Mouse (Mus musculus): ENCODE measurements around the gene Prkd1. TPM values are rescaled to one million over a fixed set of nuclear protein-coding genes. Genes with fewer than 3 reads are reported as not detected.
"Not testable (repeated sequence)": the region's sequence is repeated elsewhere in the genome, so short reads cannot be mapped to it uniquely, and the experiment has no call there.

Prkd1 gene
- polyA plus RNA-seq, 1 experiment from 2014 or later: 1.5 TPM

GRCm38 (mm10) chr12:50634436-50634835 is 14.5 kb downstream of the Prkd1 start:
- Histone ChIP-seq H3K4me3 (ENCODE audit: low read depth, low read length) (no peak overlapping the region), H3K9me3 (ENCODE audit: control insufficient read depth) (no peaks in the 10 kb centered on the region), H3K36me3 (ENCODE audit: control insufficient read depth, insufficient read depth) (no peaks in the 10 kb centered on the region), H3K9ac (ENCODE audit: low read depth, low read length) (no peak overlapping the region), H3K4me1 (replicated peaks; ENCODE audit: control insufficient read depth, insufficient read depth, low read length) (no peaks in the 10 kb centered on the region), H3K4me2 (replicated peaks; ENCODE audit: low read depth) (no peak overlapping the region), H3K27ac (ENCODE audit: low read depth, low read length) (no peak overlapping the region), H3K27me3 (replicated peaks; ENCODE audit: control insufficient read depth, insufficient read depth, low read length) (no peaks in the 10 kb centered on the region)
- TF ChIP-seq CTCF (IDR thresholded peaks at IDR 0.05; ENCODE audit: low read depth): no peak
- WGBS: 65% methylated on average over 6 of the region's 6 CpGs
- ATAC-seq: no peak

GRCm38 (mm10) chr12:50626100-50626499 is 22.8 kb downstream of the Prkd1 start:
- not testable (repeated sequence) for H3K9me3 ChIP-seq (ENCODE audit: control insufficient read depth); H3K27ac ChIP-seq (ENCODE audit: low read depth, low read length); H3K4me1 ChIP-seq (replicated peaks; ENCODE audit: control insufficient read depth, insufficient read depth, low read length); H3K4me2 ChIP-seq (replicated peaks; ENCODE audit: low read depth); H3K36me3 ChIP-seq (ENCODE audit: control insufficient read depth, insufficient read depth); ATAC-seq; H3K4me3 ChIP-seq (ENCODE audit: low read depth, low read length); H3K9ac ChIP-seq (ENCODE audit: low read depth, low read length); H3K27me3 ChIP-seq (replicated peaks; ENCODE audit: control insufficient read depth, insufficient read depth, low read length)
- WGBS: 79% methylated on average over 2 of the region's 2 CpGs

GRCm38 (mm10) chr12:50624175-50624574 is 24.7 kb downstream of the Prkd1 start:
- ATAC-seq: no peak
- Histone ChIP-seq H3K4me1 (replicated peaks; ENCODE audit: control insufficient read depth, insufficient read depth, low read length) (no peaks in the 10 kb centered on the region), H3K9me3 (ENCODE audit: control insufficient read depth) (no peaks in the 10 kb centered on the region), H3K4me2 (replicated peaks; ENCODE audit: low read depth) (no peak overlapping the region), H3K27ac (ENCODE audit: low read depth, low read length) (no peak overlapping the region), H3K36me3 (ENCODE audit: control insufficient read depth, insufficient read depth) (no peaks in the 10 kb centered on the region), H3K9ac (ENCODE audit: low read depth, low read length) (no peak overlapping the region), H3K4me3 (ENCODE audit: low read depth, low read length) (no peak overlapping the region), H3K27me3 (replicated peaks; ENCODE audit: control insufficient read depth, insufficient read depth, low read length) (no peaks in the 10 kb centered on the region)
- no peak for TF ChIP-seq CTCF (IDR thresholded peaks at IDR 0.05; ENCODE audit: low read depth)
- 33% methylated on average over 4 of the region's 4 CpGs for WGBS

DNA sequence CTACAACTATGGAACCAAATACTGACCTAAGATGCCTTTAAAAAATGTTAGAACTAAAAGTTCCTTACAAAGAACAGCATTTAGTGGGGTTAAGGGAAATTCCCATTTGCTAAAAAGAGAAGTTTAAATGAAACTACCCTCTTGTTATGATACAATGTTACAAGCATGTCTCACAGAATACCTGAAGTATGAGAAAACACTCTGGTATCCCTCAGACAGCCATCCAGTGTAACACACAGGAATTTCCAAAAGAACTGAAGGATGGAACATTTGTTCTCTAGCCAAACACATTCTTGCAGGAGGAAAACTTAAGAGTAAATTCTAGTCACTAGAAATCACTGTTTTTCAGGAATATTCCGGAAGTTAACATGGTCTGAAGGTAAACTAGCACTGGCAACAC is 33.0 kb downstream of the Prkd1 start:
- H3K27ac ChIP-seq (ENCODE audit: low read depth, low read length): no peak overlapping the region
- H3K4me1 ChIP-seq (replicated peaks; ENCODE audit: control insufficient read depth, insufficient read depth, low read length): no peaks in the 10 kb centered on the region
- H3K9me3 ChIP-seq (ENCODE audit: control insufficient read depth): no peaks in the 10 kb centered on the region
- ATAC-seq: no peak
- H3K27me3 ChIP-seq (replicated peaks; ENCODE audit: control insufficient read depth, insufficient read depth, low read length): no peaks in the 10 kb centered on the region
- no peak overlapping the region for H3K4me3 ChIP-seq (ENCODE audit: low read depth, low read length)
- no peak for TF ChIP-seq CTCF (IDR thresholded peaks at IDR 0.05; ENCODE audit: low read depth)
- WGBS: 73% methylated on average over 1 of the region's 1 CpGs
- no peak overlapping the region for H3K9ac ChIP-seq (ENCODE audit: low read depth, low read length)
- H3K4me2 ChIP-seq (replicated peaks; ENCODE audit: low read depth): no peak overlapping the region
- H3K36me3 ChIP-seq (ENCODE audit: control insufficient read depth, insufficient read depth): no peaks in the 10 kb centered on the region

DNA sequence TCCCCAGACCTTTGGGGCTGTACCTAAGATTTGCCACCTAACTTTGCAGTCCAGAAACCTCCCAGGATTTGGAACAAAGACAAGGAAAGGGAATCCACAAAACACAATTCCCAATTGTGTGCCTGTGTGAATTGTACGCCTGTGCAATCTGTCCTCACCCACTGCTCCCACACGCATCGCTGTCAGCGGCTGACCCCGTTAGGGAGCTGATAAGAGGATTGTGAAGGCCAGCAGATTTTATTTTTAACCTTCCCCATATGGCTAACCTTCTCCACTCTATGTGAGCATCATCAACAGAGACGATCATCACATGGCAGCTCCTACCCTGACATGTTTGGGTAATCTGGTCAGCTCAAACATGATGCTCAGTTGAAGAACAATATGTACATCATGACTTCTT is 34.6 kb downstream of the Prkd1 start:
- no peaks in the 10 kb centered on the region for H3K9me3 ChIP-seq (ENCODE audit: control insufficient read depth)
- TF ChIP-seq CTCF (IDR thresholded peaks at IDR 0.05; ENCODE audit: low read depth): no peak
- H3K27me3 ChIP-seq (replicated peaks; ENCODE audit: control insufficient read depth, insufficient read depth, low read length): no peaks in the 10 kb centered on the region
- H3K27ac ChIP-seq (ENCODE audit: low read depth, low read length): no peak overlapping the region
- H3K4me2 ChIP-seq (replicated peaks; ENCODE audit: low read depth): no peak overlapping the region
- no peak overlapping the region for H3K9ac ChIP-seq (ENCODE audit: low read depth, low read length)
- WGBS: 62% methylated on average over 6 of the region's 6 CpGs
- no peaks in the 10 kb centered on the region for H3K4me1 ChIP-seq (replicated peaks; ENCODE audit: control insufficient read depth, insufficient read depth, low read length)
- H3K4me3 ChIP-seq (ENCODE audit: low read depth, low read length): no peak overlapping the region
- H3K36me3 ChIP-seq (ENCODE audit: control insufficient read depth, insufficient read depth): no peaks in the 10 kb centered on the region
- ATAC-seq: no peak

DNA sequence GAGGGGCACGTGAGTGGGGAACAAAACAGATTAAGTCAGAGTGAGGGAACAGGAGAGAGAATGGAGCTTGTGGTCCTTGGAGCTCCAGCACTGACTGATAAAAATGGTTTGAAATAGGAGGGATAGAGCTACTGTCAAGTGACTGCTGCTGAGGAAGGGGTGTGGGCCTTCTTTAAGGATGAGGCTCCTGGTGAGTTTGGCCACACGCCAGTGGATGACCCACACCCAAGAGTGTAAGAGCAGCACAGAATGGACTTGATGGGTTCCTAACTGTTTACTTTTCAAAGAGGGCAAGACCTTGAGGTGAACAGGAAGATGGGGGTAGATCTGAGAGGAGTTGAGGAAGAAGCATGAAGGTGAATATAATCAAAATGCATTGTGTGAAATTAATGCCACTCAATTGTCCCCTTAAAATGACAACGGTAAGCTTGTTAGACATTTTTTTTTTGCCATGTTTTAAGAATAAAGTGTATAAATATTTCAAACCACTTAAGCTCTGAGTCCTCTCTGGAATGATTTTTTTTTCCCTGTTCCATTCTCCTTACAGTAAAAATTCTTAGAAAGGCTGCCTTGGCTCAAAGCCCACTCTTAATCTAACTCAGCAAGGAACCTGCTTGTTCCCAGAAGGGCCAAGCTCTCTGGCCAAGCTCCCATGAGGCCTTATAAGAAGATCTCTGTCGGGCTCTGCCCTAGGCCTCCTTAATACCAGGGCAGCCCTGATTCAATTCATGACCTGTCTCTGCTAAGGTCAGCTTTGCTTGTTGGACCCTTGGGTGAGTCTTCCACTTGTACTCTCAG is 42.0 kb downstream of the Prkd1 start:
- 60% methylated on average over 4 of the region's 4 CpGs for whole genome bisulfite sequencing
- Histone ChIP-seq H3K4me1 (replicated peaks; ENCODE audit: control insufficient read depth, insufficient read depth, low read length) (no peaks in the 10 kb centered on the region), H3K27me3 (replicated peaks; ENCODE audit: control insufficient read depth, insufficient read depth, low read length) (no peaks in the 10 kb centered on the region), H3K9me3 (ENCODE audit: control insufficient read depth) (no peaks in the 10 kb centered on the region), H3K9ac (ENCODE audit: low read depth, low read length) (no peak overlapping the region), H3K4me3 (ENCODE audit: low read depth, low read length) (no peak overlapping the region), H3K36me3 (ENCODE audit: control insufficient read depth, insufficient read depth) (no peaks in the 10 kb centered on the region), H3K4me2 (replicated peaks; ENCODE audit: low read depth) (no peak overlapping the region), H3K27ac (ENCODE audit: low read depth, low read length) (no peak overlapping the region)
- TF ChIP-seq CTCF (IDR thresholded peaks at IDR 0.05; ENCODE audit: low read depth): no peak
- no peak for ATAC-seq
